Mouse (Mus musculus) neural tube, embryonic 15.5 days (tissue): ENCODE data around the gene Gsta1. TPM values are rescaled to one million over a fixed set of nuclear protein-coding genes. Genes with fewer than 3 reads are reported as not detected.
"Not testable (repeated sequence)": the region's sequence is repeated elsewhere in the genome, so short reads cannot be mapped to it uniquely, and the experiment has no call there.

Experiments
- ATAC-seq: fragments of 200-750 bp; cut with Nextera tagmentation; 2 replicates; pipeline ENCODE4 v1.8.0; 2017; ENCODE audit warnings: mild to moderate bottlenecking, moderate TSS enrichment, moderate library complexity; ENCODE audit not compliant: low FRiP score
- H3K27ac ChIP-seq: fragments of 300-500 bp; sonication (generic); replicated peaks from 2 replicates; pipeline ENCODE4 v1.5.1; 2015; ENCODE audit warnings: mild to moderate bottlenecking, inconsistent platforms
- H3K27me3 ChIP-seq: fragments of 300-500 bp; sonication (generic); replicated peaks from 2 replicates; pipeline ENCODE4 v1.6.1; 2015; ENCODE audit warnings: inconsistent platforms
- H3K36me3 ChIP-seq: fragments of 300-500 bp; sonication (generic); 2 replicates; pipeline ENCODE4 v1.6.1; 2015; ENCODE audit warnings: inconsistent platforms
- H3K4me1 ChIP-seq: fragments of 300-500 bp; sonication (generic); 2 replicates; pipeline ENCODE4 v1.6.1; 2015; ENCODE audit warnings: inconsistent platforms
- H3K4me2 ChIP-seq: fragments of 300-500 bp; sonication (generic); 2 replicates; pipeline ENCODE4 v1.6.1; 2015; ENCODE audit warnings: inconsistent platforms, mild to moderate bottlenecking, moderate library complexity
- H3K4me3 ChIP-seq: fragments of 300-500 bp; sonication (generic); replicated peaks from 2 replicates; pipeline ENCODE4 v1.5.1; 2015; ENCODE audit warnings: mild to moderate bottlenecking, inconsistent platforms
- H3K9ac ChIP-seq: fragments of 300-500 bp; sonication (generic); replicated peaks from 2 replicates; pipeline ENCODE4 v1.6.1; 2015; ENCODE audit warnings: mild to moderate bottlenecking, inconsistent platforms
- H3K9me3 ChIP-seq: fragments of 300-500 bp; sonication (generic); replicated peaks from 2 replicates; pipeline ENCODE4 v1.6.1; 2016; ENCODE audit warnings: inconsistent platforms
- WGBS: fragments of 180-500 bp; shearing (Covaris S2); methylation state at CpG from one replicate; pipeline ENCODE4 v1.1.7; 2015; ENCODE audit warnings: mixed read lengths; 5-methylcytosine and 5-hydroxymethylcytosine counted together
- polyA plus RNA-seq: library from polyadenylated mRNA; unstranded; fragments of >200 nt; fragmentation: Nextera tagmentation; extraction: Ambion mirVana; gene quantifications from 2 replicates; pipeline ENCODE4 v1.2.1, GENCODE M21; 2015

The Gsta1 gene
- polyA plus RNA-seq, result 0.22 TPM in 1 of 2 replicates, not detected in the other

GRCm38 (mm10) chr9:78230461-78230860, at the start of gene Gsta1:
Gene Gsta1 (plus strand): TSS chr9:78230656.
- H3K9ac ChIP-seq, H3K36me3 ChIP-seq, H3K4me1 ChIP-seq, H3K4me2 ChIP-seq, H3K4me3 ChIP-seq, H3K27ac ChIP-seq, H3K27me3 ChIP-seq, H3K9me3 ChIP-seq, ATAC-seq: not testable (repeated sequence)
- 75% methylated on average over 2 of the region's 3 CpGs for WGBS

GRCm38 (mm10) chr9:78182474-78182873, 48.0 kb upstream of the Gsta1 start, which contains the start of gene Gsta4:
Gene Gsta4 (plus strand): TSS chr9:78182774.
- H3K4me1 ChIP-seq, H3K36me3 ChIP-seq, H3K4me2 ChIP-seq, H3K9me3 ChIP-seq, H3K27me3 ChIP-seq, H3K4me3 ChIP-seq, H3K27ac ChIP-seq, ATAC-seq, H3K9ac ChIP-seq: not testable (repeated sequence)
- WGBS, result 95% methylated on average over 5 of the region's 7 CpGs

GRCm38 (mm10) chr9:78185686-78186085, 44.8 kb upstream of the Gsta1 start:
- Histone ChIP-seq H3K36me3 (no peaks in the 10 kb centered on the region), H3K9ac (no peak overlapping the region), H3K4me1 (peaks cover 5% of the 10 kb centered on the region), H3K4me2 (no peak overlapping the region), H3K4me3 (no peak overlapping the region), H3K27me3 (peaks cover 9% of the 10 kb centered on the region; the same call in 1 of the 2 replicates), H3K9me3 (no peaks in the 10 kb centered on the region), H3K27ac (no peak overlapping the region)
- WGBS, result 93% methylated on average over 9 of the region's 9 CpGs
- ATAC-seq, result no peak

- H3K27me3 ChIP-seq, result peaks cover 10% of the 10 kb centered on the region; the same call in 1 of the 2 replicates
- no peak overlapping the region for H3K9ac ChIP-seq
- WGBS, result 83% methylated on average over 8 of the region's 8 CpGs
- ATAC-seq, result no peak
- H3K4me2 ChIP-seq, result no peak overlapping the region
- H3K27ac ChIP-seq, result no peak overlapping the region
- H3K36me3 ChIP-seq, result no peaks in the 10 kb centered on the region
- no peaks in the 10 kb centered on the region for H3K9me3 ChIP-seq
- H3K4me1 ChIP-seq, result peaks cover 20% of the 10 kb centered on the region
- H3K4me3 ChIP-seq, result no peak overlapping the region
Measured at GRCm38 (mm10) chr9:78188910-78189309, 41.5 kb upstream of the Gsta1 start.

- Histone ChIP-seq H3K4me2 (peak overlapping the region; percentile 69), H3K27ac (no peak overlapping the region), H3K9me3 (no peaks in the 10 kb centered on the region), H3K36me3 (no peaks in the 10 kb centered on the region), H3K9ac (0 out of 2 replicates have a peak overlapping the region, but pooled peaks have one; percentile 27), H3K27me3 (peaks cover 10% of the 10 kb centered on the region; the same call in 1 of the 2 replicates), H3K4me1 (peaks cover 20% of the 10 kb centered on the region), H3K4me3 (peak overlapping the region; percentile 42)
- ATAC-seq, result peak; percentile 43; the same call in 1 of the 2 replicates
- 2% methylated on average over 19 of the region's 19 CpGs for WGBS
Measured at GRCm38 (mm10) chr9:78190651-78191634, 39.5 kb upstream of the Gsta1 start.

- Histone ChIP-seq H3K9me3 (no peaks in the 10 kb centered on the region), H3K9ac (0 out of 2 replicates have a peak overlapping the region, but pooled peaks have one; percentile 27), H3K27me3 (peaks cover 10% of the 10 kb centered on the region; the same call in 1 of the 2 replicates), H3K4me1 (peaks cover 20% of the 10 kb centered on the region), H3K36me3 (no peaks in the 10 kb centered on the region), H3K27ac (no peak overlapping the region), H3K4me3 (peak overlapping the region; percentile 42), H3K4me2 (peak overlapping the region; percentile 69)
- peak; percentile 62; the same call in 1 of the 2 replicates for ATAC-seq
- under 1% methylated on average over 18 of the region's 18 CpGs for WGBS
Measured at GRCm38 (mm10) chr9:78191736-78192135, 38.7 kb upstream of the Gsta1 start.

GRCm38 (mm10) chr9:78193902-78194597, 36.4 kb upstream of the Gsta1 start:
- WGBS, result 50% methylated on average over 9 of the region's 9 CpGs
- Histone ChIP-seq H3K27me3 (peaks cover 10% of the 10 kb centered on the region; the same call in 1 of the 2 replicates), H3K27ac (no peak overlapping the region), H3K9ac (no peak overlapping the region), H3K9me3 (no peaks in the 10 kb centered on the region), H3K4me1 (peaks cover 20% of the 10 kb centered on the region), H3K4me3 (no peak overlapping the region), H3K36me3 (no peaks in the 10 kb centered on the region), H3K4me2 (0 out of 2 replicates have a peak overlapping the region, but pooled peaks have one; percentile 9)
- ATAC-seq, result no peak

GRCm38 (mm10) chr9:78195034-78195433, 35.4 kb upstream of the Gsta1 start:
- no peak overlapping the region for H3K4me3 ChIP-seq
- ATAC-seq, result no peak
- H3K27ac ChIP-seq, result no peak overlapping the region
- H3K9ac ChIP-seq, result no peak overlapping the region
- 85% methylated on average over 11 of the region's 11 CpGs for WGBS
- no peak overlapping the region for H3K4me2 ChIP-seq
- no peaks in the 10 kb centered on the region for H3K9me3 ChIP-seq
- no peaks in the 10 kb centered on the region for H3K36me3 ChIP-seq
- H3K27me3 ChIP-seq, result peaks cover 5% of the 10 kb centered on the region; the same call in 1 of the 2 replicates
- H3K4me1 ChIP-seq, result peaks cover 20% of the 10 kb centered on the region

GRCm38 (mm10) chr9:78197801-78198200, 32.7 kb upstream of the Gsta1 start:
- Histone ChIP-seq H3K4me1 (no peaks in the 10 kb centered on the region), H3K27me3 (no peaks in the 10 kb centered on the region), H3K9me3 (no peaks in the 10 kb centered on the region), H3K4me3 (no peak overlapping the region), H3K36me3 (no peaks in the 10 kb centered on the region), H3K27ac (no peak overlapping the region), H3K9ac (no peak overlapping the region), H3K4me2 (no peak overlapping the region)
- 96% methylated on average over 9 of the region's 9 CpGs for WGBS
- ATAC-seq, result no peak

- H3K9ac ChIP-seq, result no peak overlapping the region
- H3K36me3 ChIP-seq, result no peaks in the 10 kb centered on the region
- no peaks in the 10 kb centered on the region for H3K4me1 ChIP-seq
- WGBS, result 89% methylated on average over 6 of the region's 6 CpGs
- no peak overlapping the region for H3K4me3 ChIP-seq
- H3K27me3 ChIP-seq, result no peaks in the 10 kb centered on the region
- no peak for ATAC-seq
- no peak overlapping the region for H3K27ac ChIP-seq
- H3K9me3 ChIP-seq, result no peaks in the 10 kb centered on the region
- no peak overlapping the region for H3K4me2 ChIP-seq
Measured at GRCm38 (mm10) chr9:78204194-78204593, 26.3 kb upstream of the Gsta1 start.

GRCm38 (mm10) chr9:78208956-78209355, 21.5 kb upstream of the Gsta1 start:
- ATAC-seq, result no peak
- WGBS, result 85% methylated on average over 4 of the region's 4 CpGs
- H3K27me3 ChIP-seq, result no peaks in the 10 kb centered on the region
- H3K4me2 ChIP-seq, result no peak overlapping the region
- no peaks in the 10 kb centered on the region for H3K9me3 ChIP-seq
- no peak overlapping the region for H3K4me3 ChIP-seq
- no peaks in the 10 kb centered on the region for H3K4me1 ChIP-seq
- H3K27ac ChIP-seq, result no peak overlapping the region
- no peak overlapping the region for H3K9ac ChIP-seq
- H3K36me3 ChIP-seq, result no peaks in the 10 kb centered on the region
